ENCODE assay signal across 25 mouse cellular contexts in the genomic region with DNA sequence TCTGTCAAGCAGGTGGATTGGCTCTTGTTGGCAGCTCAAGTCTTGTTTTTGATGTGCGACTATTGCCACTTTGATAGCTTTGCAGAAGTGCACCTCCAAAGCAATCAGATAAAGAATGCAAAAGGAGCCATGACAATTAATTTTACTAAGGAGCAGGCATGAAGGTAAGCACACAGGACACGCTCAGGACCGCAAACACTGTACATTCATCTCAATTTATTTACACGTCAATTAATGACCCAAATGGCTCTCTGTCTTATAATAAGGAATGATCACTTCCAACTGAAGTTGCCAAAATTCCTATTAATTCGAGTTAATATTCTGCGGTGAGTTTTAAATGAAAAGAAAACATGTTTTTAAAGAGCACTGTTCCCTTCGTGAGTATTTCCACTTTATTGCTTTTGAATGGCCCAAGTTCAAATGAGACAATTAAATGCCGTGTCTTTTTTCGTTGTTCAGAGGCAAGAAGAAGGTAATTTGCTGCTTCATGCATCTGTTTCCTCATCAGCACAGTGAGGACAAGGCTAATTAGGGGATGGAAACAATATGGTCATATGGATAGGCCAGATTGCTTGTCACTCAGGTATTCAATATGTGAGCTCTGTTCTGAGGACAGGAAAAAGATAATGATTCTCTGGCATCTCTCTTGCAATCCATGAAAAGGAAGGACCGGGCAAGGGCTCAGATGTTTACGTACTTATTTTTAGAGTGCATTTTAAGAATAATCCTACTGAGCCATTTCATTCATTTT.
DNase-seq lines count a peak whose midpoint lies in the region; ATAC-seq and TF ChIP-seq lines count a peak whose summit lies in the region.
"Had no signal": no experiment of that assay in that cellular context is flagged by ENCODE, and none has a peak within 500 bp of the region (broad histone marks: within the 10 kb centered on the region; RNA-seq: fewer than 3 reads in every experiment).

No protein-coding gene starts in this region.

- H3K27me3 ChIP-seq in forebrain, embryonic 11.5 days (ENCODE audit: control insufficient read depth, insufficient read depth, low read length) = no peaks in the 10 kb centered on the region
- H3K27me3 ChIP-seq in forebrain, postnatal 0 days (ENCODE audit: insufficient read depth, low read length) = no peaks in the 10 kb centered on the region; the same call in 1 of the 2 replicates
- H3K27me3 ChIP-seq in forebrain, embryonic 13.5 days = peaks cover 17% of the 10 kb centered on the region; the same call in 1 of the 2 replicates
- H3K27me3 ChIP-seq in forebrain, embryonic 16.5 days (replicated peaks; ENCODE audit: control insufficient read depth, insufficient read depth, low read length) = no peaks in the 10 kb centered on the region; the same call in 1 of the 2 replicates
- H3K27me3 ChIP-seq: CH12.LX; heart, embryonic 12.5 days; heart, embryonic 15.5 days; Patski had no signal

- no peak overlapping the region for H3K4me3 ChIP-seq in forebrain, embryonic 11.5 days (ENCODE audit: low read depth, low read length)
- no peak overlapping the region for H3K4me3 ChIP-seq in forebrain, postnatal 0 days (ENCODE audit: low read depth, low read length)
- H3K4me3 ChIP-seq in forebrain, embryonic 13.5 days = no peak overlapping the region
- no peak overlapping the region for H3K4me3 ChIP-seq in forebrain, embryonic 16.5 days (replicated peaks; ENCODE audit: low read length)
- H3K4me3 ChIP-seq: heart, embryonic 12.5 days; heart, embryonic 15.5 days had no signal

- 49% methylated on average over 11 of the region's 11 CpGs for WGBS in forebrain, embryonic 11.5 days
- 25% methylated on average over 11 of the region's 11 CpGs for WGBS in forebrain, postnatal 0 days
- 27% methylated on average over 11 of the region's 11 CpGs for WGBS in forebrain, embryonic 13.5 days
- 19% methylated on average over 11 of the region's 11 CpGs for WGBS in forebrain, embryonic 16.5 days

- H3K4me2 ChIP-seq in forebrain, embryonic 11.5 days (ENCODE audit: low read depth, low read length, severe bottlenecking) = no peak overlapping the region
- no peak overlapping the region for H3K4me2 ChIP-seq in forebrain, postnatal 0 days (ENCODE audit: low read depth)
- H3K4me2 ChIP-seq in forebrain, embryonic 13.5 days = no peak overlapping the region
- H3K4me2 ChIP-seq in forebrain, embryonic 16.5 days (ENCODE audit: low read length) = no peak overlapping the region
- H3K4me2 ChIP-seq: heart, embryonic 12.5 days; heart, embryonic 15.5 days; hindbrain, embryonic 14.5 days had no signal

- no peaks in the 10 kb centered on the region for H3K36me3 ChIP-seq in forebrain, embryonic 11.5 days (ENCODE audit: control insufficient read depth, insufficient read depth, low read length)
- H3K36me3 ChIP-seq in forebrain, postnatal 0 days (ENCODE audit: insufficient read depth) = no peaks in the 10 kb centered on the region
- no peaks in the 10 kb centered on the region for H3K36me3 ChIP-seq in forebrain, embryonic 13.5 days (ENCODE audit: poor library complexity, severe bottlenecking)
- no peaks in the 10 kb centered on the region for H3K36me3 ChIP-seq in forebrain, embryonic 16.5 days (ENCODE audit: control insufficient read depth, insufficient read depth)
- H3K36me3 ChIP-seq: G1E; heart, embryonic 12.5 days; heart, embryonic 15.5 days had no signal

- peak; percentile 87 for ATAC-seq in forebrain, embryonic 11.5 days (replicated peaks; ENCODE audit: low FRiP score)
- no peak for ATAC-seq in forebrain, postnatal 0 days
- peak; percentile 96 for ATAC-seq in forebrain, embryonic 13.5 days
- ATAC-seq in forebrain, embryonic 16.5 days = peak; percentile 95
- ATAC-seq: hindbrain, postnatal 0 days; inflammation-experienced regulatory T-cells, adult 6 months; intestine, embryonic 16.5 days; Patski had no signal

- TF ChIP-seq CTCF in forebrain, postnatal 0 days (IDR thresholded peaks at IDR 0.05; ENCODE audit: low read depth) = no peak

- H3K4me1 ChIP-seq in forebrain, embryonic 11.5 days (replicated peaks; ENCODE audit: control insufficient read depth, insufficient read depth, low read length) = no peaks in the 10 kb centered on the region
- H3K4me1 ChIP-seq in forebrain, postnatal 0 days (ENCODE audit: insufficient read depth) = 0 out of 2 replicates have a peak, but pooled peaks cover 4% of the 10 kb centered on the region
- H3K4me1 ChIP-seq in forebrain, embryonic 13.5 days = 0 out of 2 replicates have a peak, but pooled peaks cover 7% of the 10 kb centered on the region
- peaks cover 3% of the 10 kb centered on the region; the same call in 1 of the 2 replicates for H3K4me1 ChIP-seq in forebrain, embryonic 16.5 days (replicated peaks; ENCODE audit: control insufficient read depth, insufficient read depth, low read length)

- H3K9ac ChIP-seq in forebrain, embryonic 11.5 days (ENCODE audit: low read length) = no peak overlapping the region
- H3K9ac ChIP-seq in forebrain, postnatal 0 days = no peak overlapping the region
- H3K9ac ChIP-seq in forebrain, embryonic 13.5 days = no peak overlapping the region
- H3K9ac ChIP-seq in forebrain, embryonic 16.5 days (replicated peaks; ENCODE audit: low read depth, low read length) = no peak overlapping the region
- H3K9ac ChIP-seq: heart, embryonic 12.5 days; heart, embryonic 15.5 days; hindbrain, embryonic 14.5 days had no signal

- no peaks in the 10 kb centered on the region for H3K9me3 ChIP-seq in forebrain, embryonic 11.5 days (ENCODE audit: control insufficient read depth, low read length)
- H3K9me3 ChIP-seq in forebrain, postnatal 0 days (ENCODE audit: low read length) = no peaks in the 10 kb centered on the region
- no peaks in the 10 kb centered on the region for H3K9me3 ChIP-seq in forebrain, embryonic 13.5 days (replicated peaks)
- H3K9me3 ChIP-seq in forebrain, embryonic 16.5 days (ENCODE audit: control insufficient read depth, low read length) = no peaks in the 10 kb centered on the region
- H3K9me3 ChIP-seq: G1E; heart, embryonic 12.5 days; heart, embryonic 15.5 days had no signal

- H3K27ac ChIP-seq in forebrain, embryonic 11.5 days (ENCODE audit: low read depth, low read length) = no peak overlapping the region
- no peak overlapping the region for H3K27ac ChIP-seq in forebrain, postnatal 0 days (ENCODE audit: low read depth, low read length)
- no peak overlapping the region for H3K27ac ChIP-seq in forebrain, embryonic 13.5 days
- no peak overlapping the region for H3K27ac ChIP-seq in forebrain, embryonic 16.5 days (ENCODE audit: low read length)
- H3K27ac ChIP-seq: heart, embryonic 15.5 days; hindbrain, embryonic 14.5 days; hindbrain, postnatal 0 days had no signal

- DNase-seq in forebrain, embryonic 11.5 days (ENCODE audit: low spot score) = no peak
- DNase-seq in forebrain, postnatal 0 days = no peak
- peak; percentile 23 for DNase-seq in brain, adult 2 months (ENCODE audit: low read depth, low spot score)
- DNase-seq in spleen, postnatal 10 days (ENCODE audit: low spot score in 2 of 2) = no peak
- no peak for DNase-seq in adrenal gland, postnatal 10 days
- DNase-seq: adrenal gland, postnatal 14 days; B cell, adult 2 months; cerebellum, adult 11 months; cerebellum, postnatal 14 days; gastrocnemius, postnatal 25 days; heart, adult 18-20 months; heart, postnatal 10 days; heart, postnatal 36 days; kidney, adult 18-20 months had no signal
